Mouse (Mus musculus) forebrain, postnatal 0 days (tissue): ENCODE measurements at regions not wholly inside any gene's neighbourhood (a gene's known extent, or its start where the extent isn't known, plus 50 kb on each side); places are given as distances from the start of the nearest gene placed in this dataset.

Source experiments
- ATAC-seq: fragments of 200-750 bp; cut with Nextera tagmentation; 2 replicates; pipeline ENCODE4 v1.8.0; 2017; ENCODE audit warnings: mild to moderate bottlenecking, moderate library complexity
- DNase-seq: peaks from one replicate; pipeline ENCODE4 v3.0.0-alpha.2; 2015
- H3K27ac ChIP-seq: fragments of 300-500 bp; sonication (generic); 2 replicates; pipeline ENCODE4 v1.5.1; 2014; ENCODE audit warnings: low read depth, mild to moderate bottlenecking, antibody characterized with exemption, low read length, moderate library complexity, mixed read lengths
- H3K27me3 ChIP-seq: fragments of 300-500 bp; sonication (generic); 2 replicates; pipeline ENCODE4 v1.6.1; 2014; ENCODE audit warnings: mild to moderate bottlenecking, low read length, mixed read lengths; ENCODE audit not compliant: insufficient read depth
- H3K36me3 ChIP-seq: fragments of 300-500 bp; sonication (generic); 2 replicates; pipeline ENCODE4 v1.6.1; 2014; ENCODE audit warnings: mild to moderate bottlenecking, moderate library complexity; ENCODE audit not compliant: insufficient read depth
- H3K4me1 ChIP-seq: fragments of 300-500 bp; sonication (generic); 2 replicates; pipeline ENCODE4 v1.6.1; 2014; ENCODE audit warnings: antibody characterized with exemption; ENCODE audit not compliant: insufficient read depth
- H3K4me2 ChIP-seq: fragments of 300-500 bp; sonication (generic); 2 replicates; pipeline ENCODE4 v1.6.1; 2014; ENCODE audit warnings: low read depth, mild to moderate bottlenecking, moderate library complexity
- H3K4me3 ChIP-seq: fragments of 300-500 bp; sonication (generic); 2 replicates; pipeline ENCODE4 v1.5.1; 2014; ENCODE audit warnings: low read depth, low read length, mixed read lengths
- H3K9ac ChIP-seq: fragments of 300-500 bp; sonication (generic); 2 replicates; pipeline ENCODE4 v1.6.1; 2014; ENCODE audit warnings: mild to moderate bottlenecking
- H3K9me3 ChIP-seq: fragments of 300-500 bp; sonication (generic); 2 replicates; pipeline ENCODE4 v1.6.1; 2016; ENCODE audit warnings: low read length
- CTCF ChIP-seq: sonication (generic); IDR thresholded peaks from 2 replicates; pipeline ENCODE4 v1.5.1; 2016; ENCODE audit warnings: antibody characterized with exemption, control low read depth, low read depth
- WGBS: fragments of 180-500 bp; shearing (Covaris S2); extraction: QIAGEN DNeasy Blood & Tissue Kit; methylation state at CpG from one replicate; pipeline ENCODE4 v1.1.7; 2014; 5-methylcytosine and 5-hydroxymethylcytosine counted together

GRCm38 (mm10) chr10:111594171-111594570, 88.1 kb downstream of the Phlda1 start:
- H3K4me1 ChIP-seq, result no peaks in the 10 kb centered on the region
- TF ChIP-seq CTCF, result no peak
- H3K27ac ChIP-seq, result no peak overlapping the region
- H3K9me3 ChIP-seq, result no peaks in the 10 kb centered on the region
- ATAC-seq, result no peak
- 93% methylated on average over 11 of the region's 11 CpGs for WGBS
- no peak overlapping the region for H3K4me2 ChIP-seq
- no peaks in the 10 kb centered on the region for H3K36me3 ChIP-seq
- no peak overlapping the region for H3K4me3 ChIP-seq
- DNase-seq, result no peak
- H3K9ac ChIP-seq, result no peak overlapping the region
- H3K27me3 ChIP-seq, result no peaks in the 10 kb centered on the region

- Histone ChIP-seq H3K27me3 (no peaks in the 10 kb centered on the region), H3K9ac (no peak overlapping the region), H3K4me3 (no peak overlapping the region), H3K27ac (no peak overlapping the region), H3K4me2 (no peak overlapping the region), H3K4me1 (0 out of 2 replicates have a peak, but pooled peaks cover under 1% of the 10 kb centered on the region), H3K9me3 (no peaks in the 10 kb centered on the region), H3K36me3 (no peaks in the 10 kb centered on the region)
- TF ChIP-seq CTCF, result no peak
- ATAC-seq (no peak), DNase-seq (no peak)
- 65% methylated on average over 10 of the region's 10 CpGs for WGBS
Measured at GRCm38 (mm10) chr10:111594651-111595050, 88.6 kb downstream of the Phlda1 start.

- ATAC-seq, result no peak
- H3K9me3 ChIP-seq, result no peaks in the 10 kb centered on the region
- 74% methylated on average over 8 of the region's 8 CpGs for WGBS
- DNase-seq, result no peak
- H3K4me2 ChIP-seq, result no peak overlapping the region
- H3K4me3 ChIP-seq, result no peak overlapping the region
- no peak overlapping the region for H3K9ac ChIP-seq
- H3K4me1 ChIP-seq, result 0 out of 2 replicates have a peak, but pooled peaks cover 6% of the 10 kb centered on the region
- no peaks in the 10 kb centered on the region for H3K36me3 ChIP-seq
- no peak overlapping the region for H3K27ac ChIP-seq
- H3K27me3 ChIP-seq, result no peaks in the 10 kb centered on the region
- TF ChIP-seq CTCF, result no peak
Measured at GRCm38 (mm10) chr10:111595513-111595995, 89.5 kb downstream of the Phlda1 start.

GRCm38 (mm10) chr10:111598650-111599049, 92.6 kb downstream of the Phlda1 start:
- 93% methylated on average over 5 of the region's 5 CpGs for WGBS
- Histone ChIP-seq H3K4me1 (0 out of 2 replicates have a peak, but pooled peaks cover 8% of the 10 kb centered on the region), H3K9ac (no peak overlapping the region), H3K4me3 (no peak overlapping the region), H3K4me2 (no peak overlapping the region), H3K9me3 (no peaks in the 10 kb centered on the region), H3K27me3 (no peaks in the 10 kb centered on the region), H3K27ac (no peak overlapping the region), H3K36me3 (no peaks in the 10 kb centered on the region)
- ATAC-seq (no peak), DNase-seq (no peak)
- TF ChIP-seq CTCF, result no peak

GRCm38 (mm10) chr10:111599297-111600250, 93.5 kb downstream of the Phlda1 start:
- Histone ChIP-seq H3K4me1 (0 out of 2 replicates have a peak, but pooled peaks cover 8% of the 10 kb centered on the region), H3K27ac (no peak overlapping the region), H3K4me3 (no peak overlapping the region), H3K9ac (no peak overlapping the region), H3K4me2 (no peak overlapping the region), H3K36me3 (no peaks in the 10 kb centered on the region), H3K27me3 (no peaks in the 10 kb centered on the region), H3K9me3 (no peaks in the 10 kb centered on the region)
- WGBS, result 69% methylated on average over 10 of the region's 10 CpGs
- TF ChIP-seq CTCF, result no peak
- no peak for DNase-seq
- no peak for ATAC-seq

- Histone ChIP-seq H3K4me3 (no peak overlapping the region), H3K27ac (no peak overlapping the region), H3K9me3 (no peaks in the 10 kb centered on the region), H3K4me1 (0 out of 2 replicates have a peak, but pooled peaks cover 8% of the 10 kb centered on the region), H3K4me2 (no peak overlapping the region), H3K9ac (no peak overlapping the region), H3K27me3 (no peaks in the 10 kb centered on the region), H3K36me3 (no peaks in the 10 kb centered on the region)
- 45% methylated on average over 2 of the region's 2 CpGs for WGBS
- ATAC-seq (0 out of 2 replicates have a peak, but pooled peaks have one; percentile 29), DNase-seq (no peak)
- TF ChIP-seq CTCF, result no peak
Measured at GRCm38 (mm10) chr10:111600251-111600620, 94.2 kb downstream of the Phlda1 start.

GRCm38 (mm10) chr10:111600677-111601099, 94.6 kb downstream of the Phlda1 start:
- Histone ChIP-seq H3K36me3 (no peaks in the 10 kb centered on the region), H3K27me3 (no peaks in the 10 kb centered on the region), H3K4me1 (0 out of 2 replicates have a peak, but pooled peaks cover 8% of the 10 kb centered on the region), H3K4me2 (no peak overlapping the region), H3K9me3 (no peaks in the 10 kb centered on the region), H3K9ac (no peak overlapping the region), H3K27ac (no peak overlapping the region), H3K4me3 (no peak overlapping the region)
- DNase-seq, result peak; percentile 73
- ATAC-seq, result peak; percentile 85
- no peak for TF ChIP-seq CTCF
- 11% methylated on average over 2 of the region's 2 CpGs for WGBS
